Mouse (Mus musculus) embryo, embryonic 10 days (tissue): ENCODE results near the gene Rnf114.
A peak's percentile ranks its signal among the peaks of the same experiment; 100 is the strongest.

Experiments used
- DNase-seq: peaks from one replicate; pipeline ENCODE4 v3.0.0-alpha.2; 2015; ENCODE audit warnings: low spot score

Rnf114 gene

GRCm38 (mm10) chr2:167565682-167566081 lies 73.2 kb downstream of the Rnf114 start:
- peak; percentile 80 for DNase-seq
